Mouse (Mus musculus): ENCODE measurements around the gene Mroh2a. TPM values are rescaled to one million over a fixed set of nuclear protein-coding genes. Genes with fewer than 3 reads are reported as not detected.

Gene Mroh2a
- polyA plus RNA-seq, 1 experiment from 2014 or later: 1.7 TPM

GRCm38 (mm10) chr1:88235894-88236415 lies 9.2 kb downstream of the Mroh2a start:
- H3K4me1 ChIP-seq (replicated peaks; ENCODE audit: control insufficient read depth, insufficient read depth, low read length): no peaks in the 10 kb centered on the region
- WGBS: 68% methylated on average over 4 of the region's 4 CpGs
- no peak overlapping the region for H3K27ac ChIP-seq (ENCODE audit: low read depth, low read length)
- H3K27me3 ChIP-seq (ENCODE audit: control insufficient read depth, insufficient read depth, low read length): no peaks in the 10 kb centered on the region
- H3K4me2 ChIP-seq (replicated peaks; ENCODE audit: low read depth, low read length): no peak overlapping the region
- no peak overlapping the region for H3K4me3 ChIP-seq (ENCODE audit: low read depth, low read length)
- no peak overlapping the region for H3K9ac ChIP-seq (ENCODE audit: low read depth, low read length)
- no peak for DNase-seq (ENCODE audit: low spot score)
- ATAC-seq (ENCODE audit: low FRiP score): no peak
- peaks cover 95% of the 10 kb centered on the region for H3K9me3 ChIP-seq (ENCODE audit: control insufficient read depth, low read length)
- no peaks in the 10 kb centered on the region for H3K36me3 ChIP-seq (ENCODE audit: control insufficient read depth, insufficient read depth, low read length)

- DNase-seq (ENCODE audit: low spot score) (no peak), ATAC-seq (ENCODE audit: low FRiP score) (no peak)
- Histone ChIP-seq H3K4me2 (replicated peaks; ENCODE audit: low read depth, low read length) (no peak overlapping the region), H3K27ac (ENCODE audit: low read depth, low read length) (no peak overlapping the region), H3K36me3 (ENCODE audit: control insufficient read depth, insufficient read depth, low read length) (no peaks in the 10 kb centered on the region), H3K27me3 (ENCODE audit: control insufficient read depth, insufficient read depth, low read length) (no peaks in the 10 kb centered on the region), H3K4me3 (ENCODE audit: low read depth, low read length) (no peak overlapping the region), H3K9me3 (ENCODE audit: control insufficient read depth, low read length) (peaks cover 90% of the 10 kb centered on the region), H3K9ac (ENCODE audit: low read depth, low read length) (no peak overlapping the region), H3K4me1 (replicated peaks; ENCODE audit: control insufficient read depth, insufficient read depth, low read length) (no peaks in the 10 kb centered on the region)
- WGBS: 81% methylated on average over 5 of the region's 5 CpGs
Measured at GRCm38 (mm10) chr1:88237311-88237710, 10.5 kb downstream of the Mroh2a start.

GRCm38 (mm10) chr1:88238771-88239170 lies 12.0 kb downstream of the Mroh2a start:
- H3K4me2 ChIP-seq (replicated peaks; ENCODE audit: low read depth, low read length): no peak overlapping the region
- H3K4me1 ChIP-seq (replicated peaks; ENCODE audit: control insufficient read depth, insufficient read depth, low read length): no peaks in the 10 kb centered on the region
- no peaks in the 10 kb centered on the region for H3K36me3 ChIP-seq (ENCODE audit: control insufficient read depth, insufficient read depth, low read length)
- no peaks in the 10 kb centered on the region for H3K27me3 ChIP-seq (ENCODE audit: control insufficient read depth, insufficient read depth, low read length)
- no peak for DNase-seq (ENCODE audit: low spot score)
- H3K9ac ChIP-seq (ENCODE audit: low read depth, low read length): no peak overlapping the region
- peaks cover 88% of the 10 kb centered on the region for H3K9me3 ChIP-seq (ENCODE audit: control insufficient read depth, low read length)
- ATAC-seq (ENCODE audit: low FRiP score): no peak
- no peak overlapping the region for H3K4me3 ChIP-seq (ENCODE audit: low read depth, low read length)
- 79% methylated on average over 6 of the region's 6 CpGs for WGBS
- no peak overlapping the region for H3K27ac ChIP-seq (ENCODE audit: low read depth, low read length)

GRCm38 (mm10) chr1:88240072-88240471 lies 13.3 kb downstream of the Mroh2a start:
- Histone ChIP-seq H3K4me2 (replicated peaks; ENCODE audit: low read depth, low read length) (no peak overlapping the region), H3K4me3 (ENCODE audit: low read depth, low read length) (no peak overlapping the region), H3K27ac (ENCODE audit: low read depth, low read length) (no peak overlapping the region), H3K9me3 (ENCODE audit: control insufficient read depth, low read length) (peaks cover 87% of the 10 kb centered on the region), H3K36me3 (ENCODE audit: control insufficient read depth, insufficient read depth, low read length) (no peaks in the 10 kb centered on the region), H3K9ac (ENCODE audit: low read depth, low read length) (no peak overlapping the region), H3K27me3 (ENCODE audit: control insufficient read depth, insufficient read depth, low read length) (no peaks in the 10 kb centered on the region), H3K4me1 (replicated peaks; ENCODE audit: control insufficient read depth, insufficient read depth, low read length) (no peaks in the 10 kb centered on the region)
- WGBS: 73% methylated on average over 5 of the region's 5 CpGs
- DNase-seq (ENCODE audit: low spot score) (no peak), ATAC-seq (ENCODE audit: low FRiP score) (no peak)

- Histone ChIP-seq H3K27ac (ENCODE audit: low read depth, low read length) (no peak overlapping the region), H3K9me3 (ENCODE audit: control insufficient read depth, low read length) (peaks cover 87% of the 10 kb centered on the region), H3K27me3 (ENCODE audit: control insufficient read depth, insufficient read depth, low read length) (no peaks in the 10 kb centered on the region), H3K9ac (ENCODE audit: low read depth, low read length) (no peak overlapping the region), H3K4me2 (replicated peaks; ENCODE audit: low read depth, low read length) (no peak overlapping the region), H3K4me3 (ENCODE audit: low read depth, low read length) (no peak overlapping the region), H3K4me1 (replicated peaks; ENCODE audit: control insufficient read depth, insufficient read depth, low read length) (no peaks in the 10 kb centered on the region), H3K36me3 (ENCODE audit: control insufficient read depth, insufficient read depth, low read length) (no peaks in the 10 kb centered on the region)
- DNase-seq (ENCODE audit: low spot score) (no peak), ATAC-seq (ENCODE audit: low FRiP score) (no peak)
- WGBS: 76% methylated on average over 4 of the region's 4 CpGs
Measured at GRCm38 (mm10) chr1:88240579-88240978, 13.8 kb downstream of the Mroh2a start.

- DNase-seq (ENCODE audit: low spot score): no peak
- Histone ChIP-seq H3K9me3 (ENCODE audit: control insufficient read depth, low read length) (peaks cover 90% of the 10 kb centered on the region), H3K9ac (ENCODE audit: low read depth, low read length) (no peak overlapping the region), H3K36me3 (ENCODE audit: control insufficient read depth, insufficient read depth, low read length) (no peaks in the 10 kb centered on the region), H3K4me3 (ENCODE audit: low read depth, low read length) (no peak overlapping the region), H3K27ac (ENCODE audit: low read depth, low read length) (no peak overlapping the region), H3K4me2 (replicated peaks; ENCODE audit: low read depth, low read length) (no peak overlapping the region), H3K27me3 (ENCODE audit: control insufficient read depth, insufficient read depth, low read length) (no peaks in the 10 kb centered on the region), H3K4me1 (replicated peaks; ENCODE audit: control insufficient read depth, insufficient read depth, low read length) (no peaks in the 10 kb centered on the region)
- ATAC-seq (ENCODE audit: low FRiP score): no peak
- 66% methylated on average over 5 of the region's 5 CpGs for WGBS
Measured at GRCm38 (mm10) chr1:88243861-88244260, 17.1 kb downstream of the Mroh2a start.

GRCm38 (mm10) chr1:88245881-88246280 lies 19.1 kb downstream of the Mroh2a start:
- ATAC-seq (ENCODE audit: low FRiP score): no peak
- Histone ChIP-seq H3K4me1 (replicated peaks; ENCODE audit: control insufficient read depth, insufficient read depth, low read length) (no peaks in the 10 kb centered on the region), H3K9ac (ENCODE audit: low read depth, low read length) (no peak overlapping the region), H3K27me3 (ENCODE audit: control insufficient read depth, insufficient read depth, low read length) (no peaks in the 10 kb centered on the region), H3K27ac (ENCODE audit: low read depth, low read length) (no peak overlapping the region), H3K4me3 (ENCODE audit: low read depth, low read length) (no peak overlapping the region), H3K9me3 (ENCODE audit: control insufficient read depth, low read length) (peaks cover 90% of the 10 kb centered on the region), H3K4me2 (replicated peaks; ENCODE audit: low read depth, low read length) (no peak overlapping the region), H3K36me3 (ENCODE audit: control insufficient read depth, insufficient read depth, low read length) (no peaks in the 10 kb centered on the region)
- no peak for DNase-seq (ENCODE audit: low spot score)
- 80% methylated on average over 6 of the region's 6 CpGs for WGBS

- H3K4me1 ChIP-seq (replicated peaks; ENCODE audit: control insufficient read depth, insufficient read depth, low read length): no peaks in the 10 kb centered on the region
- H3K27me3 ChIP-seq (ENCODE audit: control insufficient read depth, insufficient read depth, low read length): no peaks in the 10 kb centered on the region
- no peak for ATAC-seq (ENCODE audit: low FRiP score)
- no peak overlapping the region for H3K9ac ChIP-seq (ENCODE audit: low read depth, low read length)
- no peak overlapping the region for H3K27ac ChIP-seq (ENCODE audit: low read depth, low read length)
- no peak overlapping the region for H3K4me3 ChIP-seq (ENCODE audit: low read depth, low read length)
- H3K36me3 ChIP-seq (ENCODE audit: control insufficient read depth, insufficient read depth, low read length): no peaks in the 10 kb centered on the region
- 48% methylated on average over 6 of the region's 6 CpGs for WGBS
- peaks cover 90% of the 10 kb centered on the region for H3K9me3 ChIP-seq (ENCODE audit: control insufficient read depth, low read length)
- no peak overlapping the region for H3K4me2 ChIP-seq (replicated peaks; ENCODE audit: low read depth, low read length)
- DNase-seq (ENCODE audit: low spot score): no peak
Measured at GRCm38 (mm10) chr1:88246386-88246785, 19.6 kb downstream of the Mroh2a start.

- Histone ChIP-seq H3K4me3 (ENCODE audit: low read depth, low read length) (no peak overlapping the region), H3K27ac (ENCODE audit: low read depth, low read length) (no peak overlapping the region), H3K9me3 (ENCODE audit: control insufficient read depth, low read length) (peaks cover 92% of the 10 kb centered on the region), H3K4me1 (replicated peaks; ENCODE audit: control insufficient read depth, insufficient read depth, low read length) (no peaks in the 10 kb centered on the region), H3K27me3 (ENCODE audit: control insufficient read depth, insufficient read depth, low read length) (no peaks in the 10 kb centered on the region), H3K4me2 (replicated peaks; ENCODE audit: low read depth, low read length) (no peak overlapping the region), H3K9ac (ENCODE audit: low read depth, low read length) (no peak overlapping the region), H3K36me3 (ENCODE audit: control insufficient read depth, insufficient read depth, low read length) (no peaks in the 10 kb centered on the region)
- DNase-seq (ENCODE audit: low spot score) (no peak), ATAC-seq (ENCODE audit: low FRiP score) (no peak)
- WGBS: 58% methylated on average over 2 of the region's 2 CpGs
Measured at GRCm38 (mm10) chr1:88247660-88248059, 20.9 kb downstream of the Mroh2a start.

Measured in hindbrain, embryonic 11.5 days (tissue).